Mouse (Mus musculus) forebrain, embryonic 15.5 days (tissue): ENCODE measurements around the gene Zfp846. TPM values are rescaled to one million over a fixed set of nuclear protein-coding genes. Genes with fewer than 3 reads are reported as not detected.
"Not testable (repeated sequence)": the region's sequence is repeated elsewhere in the genome, so short reads cannot be mapped to it uniquely, and the experiment has no call there.

ENCODE experiments used
- ATAC-seq: fragments of 200-750 bp; cut with Nextera tagmentation; replicated peaks from 2 replicates; pipeline ENCODE4 v1.8.0; 2017; ENCODE audit warnings: mild to moderate bottlenecking, moderate TSS enrichment, moderate library complexity
- H3K27ac ChIP-seq: fragments of 300-500 bp; sonication (generic); replicated peaks from 2 replicates; pipeline ENCODE4 v1.5.1; 2015; ENCODE audit warnings: mild to moderate bottlenecking, inconsistent platforms
- H3K27me3 ChIP-seq: fragments of 300-500 bp; sonication (generic); 2 replicates; pipeline ENCODE4 v1.6.1; 2015; ENCODE audit warnings: inconsistent platforms
- H3K36me3 ChIP-seq: fragments of 300-500 bp; sonication (generic); 2 replicates; pipeline ENCODE4 v1.6.1; 2015; ENCODE audit warnings: mild to moderate bottlenecking, inconsistent platforms
- H3K4me1 ChIP-seq: fragments of 300-500 bp; sonication (generic); 2 replicates; pipeline ENCODE4 v1.6.1; 2015; ENCODE audit warnings: inconsistent platforms
- H3K4me2 ChIP-seq: fragments of 300-500 bp; sonication (generic); replicated peaks from 2 replicates; pipeline ENCODE4 v1.6.1; 2015; ENCODE audit warnings: mild to moderate bottlenecking, inconsistent platforms
- H3K4me3 ChIP-seq: fragments of 300-500 bp; sonication (generic); 2 replicates; pipeline ENCODE4 v1.5.1; 2015; ENCODE audit warnings: mild to moderate bottlenecking, inconsistent platforms
- H3K9ac ChIP-seq: fragments of 300-500 bp; sonication (generic); replicated peaks from 2 replicates; pipeline ENCODE4 v1.6.1; 2015; ENCODE audit warnings: mild to moderate bottlenecking, inconsistent platforms
- H3K9me3 ChIP-seq: fragments of 300-500 bp; sonication (generic); 2 replicates; pipeline ENCODE4 v1.6.1; 2016; ENCODE audit warnings: inconsistent platforms
- WGBS: fragments of 180-500 bp; shearing (Covaris S2); methylation state at CpG from one replicate; pipeline ENCODE4 v1.1.7; 2015; ENCODE audit warnings: mixed read lengths; 5-methylcytosine and 5-hydroxymethylcytosine counted together
- polyA plus RNA-seq: library from polyadenylated mRNA; unstranded; fragments of >200 nt; fragmentation: Nextera tagmentation; extraction: Ambion mirVana; gene quantifications from 2 replicates; pipeline ENCODE4 v1.2.1, GENCODE M21; 2015

Gene Zfp846
- 46.7 and 47.4 TPM in 2 replicates for polyA plus RNA-seq

DNA sequence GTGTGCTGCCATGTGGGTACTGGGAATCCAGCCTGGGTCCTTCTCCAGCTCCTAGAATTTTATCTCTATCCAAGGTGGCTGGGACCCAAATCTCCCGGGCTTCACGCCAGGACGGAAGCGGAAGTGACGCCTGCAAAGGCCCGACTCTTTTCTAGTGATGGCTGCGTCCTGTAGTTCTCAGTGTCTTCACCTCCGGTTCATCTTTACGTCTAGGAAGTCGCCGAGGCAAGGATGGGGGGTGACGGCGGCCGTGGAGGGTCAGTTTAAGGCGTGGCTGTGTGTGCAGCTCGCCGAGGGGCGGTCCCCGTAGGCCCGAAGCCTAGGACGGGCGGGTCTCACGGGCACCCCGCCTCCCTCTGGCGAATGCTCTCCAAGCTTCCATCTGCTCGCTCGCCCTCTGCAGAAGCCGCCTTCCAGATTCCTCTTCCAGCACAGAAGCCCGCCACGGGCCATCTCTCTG, at the start of gene Zfp846:
Zfp846 (plus strand) TSS at position 117 of the 460 bp plus-strand sequence.
- H3K27ac ChIP-seq, result peak within 1 kb of the TSS; percentile 96
- peak within 1 kb of the TSS; percentile 87 for H3K4me3 ChIP-seq
- peaks cover 15% of the 10 kb centered on the region for H3K4me1 ChIP-seq
- H3K4me2 ChIP-seq, result peak within 1 kb of the TSS; percentile 63
- H3K9me3 ChIP-seq, result no peaks in the 10 kb centered on the region
- peak; percentile 99 for ATAC-seq
- H3K27me3 ChIP-seq, result peaks cover 13% of the 10 kb centered on the region
- peak within 1 kb of the TSS; percentile 88 for H3K9ac ChIP-seq
- WGBS, result 0% methylated on average over 30 of the region's 30 CpGs
- peaks cover 4% of the 10 kb centered on the region; the same call in 1 of the 2 replicates for H3K36me3 ChIP-seq

- H3K9me3 ChIP-seq, result no peaks in the 10 kb centered on the region
- H3K4me2 ChIP-seq, result no peak overlapping the region
- no peak overlapping the region for H3K27ac ChIP-seq
- no peaks in the 10 kb centered on the region for H3K36me3 ChIP-seq
- no peak overlapping the region for H3K4me3 ChIP-seq
- ATAC-seq, result no peak
- H3K27me3 ChIP-seq, result peaks cover 4% of the 10 kb centered on the region
- no peaks in the 10 kb centered on the region for H3K4me1 ChIP-seq
- WGBS, result 73% methylated on average over 8 of the region's 8 CpGs
- no peak overlapping the region for H3K9ac ChIP-seq
Observed at GRCm38 (mm10) chr9:20534326-20534926, 46.7 kb upstream of the Zfp846 start.

DNA sequence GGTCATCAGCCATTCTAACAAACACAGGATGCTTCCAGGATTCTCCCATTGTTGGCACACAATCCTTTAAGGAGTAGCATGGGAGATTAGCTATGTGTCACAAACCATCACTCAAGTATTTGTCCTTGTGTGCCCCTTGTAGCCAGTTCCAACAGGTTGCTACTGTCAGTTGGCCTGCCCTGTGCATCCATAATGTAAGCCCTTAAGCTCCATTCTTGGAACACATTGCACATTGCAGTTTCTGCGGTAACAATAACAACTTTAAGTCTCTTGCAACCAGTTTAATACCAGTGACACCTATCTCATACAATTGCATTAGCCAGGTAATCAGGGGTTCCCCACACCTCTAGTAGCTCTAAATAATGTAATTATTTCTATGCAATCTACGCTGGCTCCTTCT, 44.5 kb upstream of the Zfp846 start:
- Histone ChIP-seq H3K4me3 (no peak overlapping the region), H3K9ac (no peak overlapping the region), H3K27ac (no peak overlapping the region), H3K27me3 (peaks cover 7% of the 10 kb centered on the region), H3K9me3 (no peaks in the 10 kb centered on the region), H3K4me1 (no peaks in the 10 kb centered on the region), H3K36me3 (no peaks in the 10 kb centered on the region), H3K4me2 (no peak overlapping the region)
- ATAC-seq, result no peak
- 86% methylated on average over 2 of the region's 2 CpGs for WGBS

- H3K4me1 ChIP-seq, result peaks cover 8% of the 10 kb centered on the region
- H3K9me3 ChIP-seq, result no peaks in the 10 kb centered on the region
- peak overlapping the region; percentile 74; the same call in 1 of the 2 replicates for H3K27ac ChIP-seq
- H3K36me3 ChIP-seq, result no peaks in the 10 kb centered on the region
- H3K27me3 ChIP-seq, result 0 out of 2 replicates have a peak, but pooled peaks cover 6% of the 10 kb centered on the region
- 0 out of 2 replicates have a peak overlapping the region, but pooled peaks have one; percentile 50 for H3K4me2 ChIP-seq
- no peak for ATAC-seq
- no peak overlapping the region for H3K4me3 ChIP-seq
- no peak overlapping the region for H3K9ac ChIP-seq
- 31% methylated on average over 6 of the region's 6 CpGs for WGBS
Observed at GRCm38 (mm10) chr9:20543496-20543895, 37.6 kb upstream of the Zfp846 start.

DNA sequence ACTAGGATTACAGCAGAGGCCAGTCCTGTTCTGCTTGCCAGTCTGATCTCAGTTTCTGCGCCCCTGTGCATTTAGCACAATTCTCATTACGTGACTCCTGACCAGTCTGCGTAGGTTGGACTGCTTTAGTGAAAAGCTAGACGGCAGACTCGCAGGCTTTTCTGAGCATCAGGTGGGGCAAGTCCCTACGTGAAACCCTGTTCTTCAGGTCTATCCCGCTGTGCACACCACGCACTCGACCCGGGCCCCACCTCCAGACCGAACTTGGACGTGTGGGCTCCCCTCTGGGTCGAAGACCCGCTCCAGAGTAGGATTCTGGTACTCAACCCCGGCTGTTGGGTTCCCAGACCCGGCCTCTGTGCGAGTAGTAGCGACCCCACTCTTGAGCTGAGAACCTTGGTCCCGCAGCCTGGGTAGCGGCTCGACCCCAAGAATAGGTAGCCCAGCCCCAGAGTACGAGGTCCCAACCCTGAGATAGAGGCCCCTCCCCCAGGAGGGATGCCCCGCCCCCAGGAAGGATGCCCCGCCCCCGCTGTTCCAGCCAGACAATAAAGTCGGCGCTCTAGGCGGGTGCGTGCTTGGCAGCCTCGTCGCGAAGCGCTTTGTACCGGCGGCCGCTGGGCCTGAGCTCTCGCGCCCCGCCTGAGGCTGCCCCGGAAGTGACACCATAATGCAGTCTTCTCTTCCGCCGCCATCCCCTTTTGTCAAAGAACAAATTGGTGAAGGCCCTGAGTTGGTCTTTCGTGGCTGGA, 36.8 kb upstream of the Zfp846 start:
- Histone ChIP-seq H3K9me3 (no peaks in the 10 kb centered on the region), H3K4me2 (peak overlapping the region; percentile 50), H3K27me3 (0 out of 2 replicates have a peak, but pooled peaks cover 6% of the 10 kb centered on the region), H3K9ac (peak overlapping the region; percentile 40; the same call in 1 of the 2 replicates), H3K4me1 (peaks cover 8% of the 10 kb centered on the region), H3K4me3 (peak overlapping the region; percentile 40), H3K27ac (peak overlapping the region; percentile 74), H3K36me3 (no peaks in the 10 kb centered on the region)
- 2% methylated on average over 43 of the region's 43 CpGs for WGBS
- peak; percentile 97 for ATAC-seq

DNA sequence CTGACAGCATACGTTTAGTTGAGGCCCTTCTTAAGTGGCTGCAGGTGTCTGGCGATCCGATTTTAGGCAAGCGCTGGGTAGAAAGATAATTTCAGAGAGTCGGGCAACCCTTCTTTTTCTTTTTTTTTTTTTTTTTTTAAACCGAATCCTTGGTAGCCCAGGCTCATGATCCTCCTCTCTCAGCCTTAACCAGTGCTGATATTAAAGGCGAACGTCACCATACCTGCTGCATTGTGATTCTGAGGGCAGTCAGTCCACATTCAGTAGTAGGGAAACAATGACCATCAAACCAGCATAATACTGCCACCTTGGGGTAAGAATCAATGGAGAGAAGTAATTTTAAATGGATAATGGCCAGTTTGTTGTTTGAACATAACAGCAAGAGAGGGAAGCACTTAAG, 35.9 kb upstream of the Zfp846 start:
- WGBS, result 25% methylated on average over 8 of the region's 8 CpGs
- ATAC-seq, result no peak

DNA sequence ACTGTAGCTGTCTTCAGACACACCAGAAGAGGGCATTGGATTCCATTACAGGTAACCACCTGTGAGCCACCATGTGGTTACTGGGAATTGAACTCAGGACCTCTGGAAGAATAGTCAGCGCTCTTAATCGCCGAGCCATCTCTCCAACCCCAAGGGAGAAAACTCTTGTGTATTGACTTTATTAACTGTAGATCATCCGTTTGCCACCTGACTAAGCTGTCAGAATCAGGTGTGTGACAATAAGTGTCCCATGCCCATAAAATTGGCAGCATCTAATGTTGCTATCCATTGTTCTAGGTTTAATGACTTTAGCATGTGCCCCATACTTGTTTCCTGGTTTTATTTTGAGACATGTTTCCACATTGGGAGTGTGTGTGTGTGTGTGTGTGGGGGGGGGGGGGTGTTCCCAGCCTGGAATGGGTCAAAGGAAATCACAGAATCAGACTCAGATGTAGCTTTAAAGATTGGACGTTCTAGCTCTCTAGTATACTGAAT, 29.3 kb upstream of the Zfp846 start:
- H3K9me3 ChIP-seq, result no peaks in the 10 kb centered on the region
- H3K27me3 ChIP-seq, result 0 out of 2 replicates have a peak, but pooled peaks cover 4% of the 10 kb centered on the region
- no peaks in the 10 kb centered on the region for H3K36me3 ChIP-seq
- 58% methylated on average over 5 of the region's 5 CpGs for WGBS
- H3K4me3 ChIP-seq, result no peak overlapping the region
- no peak overlapping the region for H3K4me2 ChIP-seq
- no peak overlapping the region for H3K27ac ChIP-seq
- ATAC-seq, result no peak
- no peak overlapping the region for H3K9ac ChIP-seq
- no peaks in the 10 kb centered on the region for H3K4me1 ChIP-seq

More for the DNA sequence above, 35.9 kb upstream of the Zfp846 start:
- Histone ChIP-seq H3K4me3 (peak overlapping the region; percentile 40), H3K4me2 (peak overlapping the region; percentile 50), H3K27ac (peak overlapping the region; percentile 74), H3K4me1 (peaks cover 8% of the 10 kb centered on the region), H3K9me3 (no peaks in the 10 kb centered on the region), H3K36me3 (no peaks in the 10 kb centered on the region), H3K9ac (peak overlapping the region; percentile 40; the same call in 1 of the 2 replicates), H3K27me3 (0 out of 2 replicates have a peak, but pooled peaks cover 6% of the 10 kb centered on the region)

DNA sequence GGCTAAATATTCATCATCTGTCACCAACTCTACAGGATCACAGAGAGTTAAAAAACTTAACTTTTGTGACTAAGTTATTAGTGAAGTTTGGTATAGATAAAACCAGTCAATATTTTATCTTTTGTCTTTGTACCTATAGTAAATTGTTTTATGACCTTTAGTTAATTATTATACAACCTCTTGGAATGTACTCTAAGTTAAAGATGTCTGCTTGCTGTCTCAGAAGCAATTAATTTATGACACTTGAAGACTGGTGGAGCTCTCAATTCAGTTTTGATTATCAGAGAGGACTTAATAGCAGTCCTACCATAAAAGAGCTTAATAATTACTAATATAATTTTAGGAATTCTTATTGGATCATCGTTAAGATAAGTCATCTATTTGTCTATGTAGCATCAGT, 28.4 kb upstream of the Zfp846 start:
- 83% methylated on average over 1 of the region's 1 CpGs for WGBS
- no peak for ATAC-seq

DNA sequence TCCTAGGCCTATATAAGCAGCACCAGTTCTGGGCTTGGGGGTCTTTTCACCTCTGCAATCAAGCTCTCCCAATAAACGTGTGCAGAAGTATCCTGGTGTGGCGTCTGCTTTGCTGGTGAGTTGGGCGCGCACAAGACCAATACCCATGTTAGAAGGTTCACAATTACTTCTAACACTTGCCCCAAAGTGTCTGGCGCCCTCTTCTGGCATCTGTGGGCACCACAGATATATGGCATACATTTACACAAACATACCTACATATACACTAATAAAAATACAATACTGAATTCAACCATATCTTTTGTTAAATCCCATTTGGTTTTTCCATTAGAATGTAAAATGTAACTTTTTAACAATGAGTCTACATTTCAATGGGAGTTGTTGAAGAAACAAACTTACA, 18.9 kb upstream of the Zfp846 start:
- H3K4me1 ChIP-seq, result no peaks in the 10 kb centered on the region
- H3K9me3 ChIP-seq, result no peaks in the 10 kb centered on the region
- no peak overlapping the region for H3K9ac ChIP-seq
- no peak overlapping the region for H3K4me2 ChIP-seq
- H3K27ac ChIP-seq, result no peak overlapping the region
- no peaks in the 10 kb centered on the region for H3K36me3 ChIP-seq
- no peak overlapping the region for H3K4me3 ChIP-seq
- WGBS, result 84% methylated on average over 5 of the region's 5 CpGs
- no peaks in the 10 kb centered on the region for H3K27me3 ChIP-seq
- no peak for ATAC-seq

More for the DNA sequence above, 28.4 kb upstream of the Zfp846 start:
- Histone ChIP-seq H3K4me3 (no peak overlapping the region), H3K4me2 (no peak overlapping the region), H3K27ac (no peak overlapping the region), H3K36me3 (no peaks in the 10 kb centered on the region), H3K27me3 (0 out of 2 replicates have a peak, but pooled peaks cover 3% of the 10 kb centered on the region), H3K4me1 (no peaks in the 10 kb centered on the region), H3K9me3 (no peaks in the 10 kb centered on the region), H3K9ac (no peak overlapping the region)

DNA sequence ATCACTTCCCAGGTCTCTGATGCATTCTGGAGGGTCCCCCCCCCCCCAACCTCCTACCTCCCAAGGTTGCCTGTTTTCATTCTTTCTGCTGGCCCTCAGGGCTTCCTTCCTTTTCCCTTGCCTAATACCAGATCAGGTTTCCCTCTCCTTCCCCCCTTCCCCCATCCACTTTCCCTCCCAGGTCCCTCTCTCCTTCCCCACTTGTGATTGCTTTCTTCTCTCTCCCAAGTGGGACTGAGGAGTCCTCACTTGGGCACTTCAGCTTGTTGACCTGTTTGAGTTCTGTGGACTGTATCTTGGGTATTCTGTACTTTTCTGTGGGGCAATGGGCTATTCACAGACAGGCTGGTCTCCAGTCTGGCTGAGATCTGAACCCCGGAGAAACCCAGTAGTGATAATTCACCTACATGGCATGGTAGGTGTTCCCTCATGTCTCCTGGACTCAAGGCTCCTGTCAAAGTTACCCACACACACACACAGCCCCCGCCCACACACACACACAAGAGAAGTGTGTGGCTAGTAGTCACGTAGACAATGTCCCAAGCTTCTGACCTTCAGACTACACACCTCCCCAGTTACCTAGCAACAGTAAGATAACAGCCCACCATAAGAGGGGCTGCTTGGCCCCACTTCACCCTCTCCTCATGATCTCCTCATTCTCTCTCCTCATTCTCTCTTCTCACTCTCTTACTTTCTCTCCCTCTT, 15.6 kb upstream of the Zfp846 start:
- not testable (repeated sequence) for H3K4me3 ChIP-seq, H3K27me3 ChIP-seq, ATAC-seq, H3K4me1 ChIP-seq, H3K36me3 ChIP-seq, H3K9me3 ChIP-seq, H3K27ac ChIP-seq, H3K9ac ChIP-seq, H3K4me2 ChIP-seq
- 68% methylated on average over 3 of the region's 3 CpGs for WGBS

DNA sequence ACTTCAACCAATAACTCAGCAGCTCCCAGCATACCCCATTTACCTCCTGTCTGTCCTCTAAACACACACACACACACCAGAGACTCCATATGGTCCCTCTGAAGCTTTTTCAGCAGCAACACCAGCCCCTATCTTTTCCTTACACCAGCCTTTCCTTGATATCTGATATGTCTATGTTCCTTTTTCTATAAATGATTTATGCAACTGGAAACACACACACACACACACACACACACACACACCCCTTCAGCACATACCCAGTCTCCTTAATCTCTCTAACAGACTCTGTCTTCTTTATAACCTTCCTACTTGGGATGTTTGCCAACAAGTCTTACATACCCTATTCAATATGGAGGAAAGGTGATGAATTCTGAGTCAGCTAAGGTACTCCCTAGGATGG, 10.0 kb upstream of the Zfp846 start:
- Histone ChIP-seq H3K27ac (no peak overlapping the region), H3K9ac (no peak overlapping the region), H3K9me3 (no peaks in the 10 kb centered on the region), H3K36me3 (no peaks in the 10 kb centered on the region), H3K4me2 (no peak overlapping the region), H3K4me1 (no peaks in the 10 kb centered on the region), H3K27me3 (no peaks in the 10 kb centered on the region; the same call in 1 of the 2 replicates), H3K4me3 (no peak overlapping the region)
- ATAC-seq, result no peak

GRCm38 (mm10) chr9:20576591-20576990, 4.5 kb upstream of the Zfp846 start:
- WGBS, result 78% methylated on average over 2 of the region's 2 CpGs
- no peak overlapping the region for H3K4me2 ChIP-seq
- no peak for ATAC-seq
- no peak overlapping the region for H3K27ac ChIP-seq
- H3K9me3 ChIP-seq, result no peaks in the 10 kb centered on the region
- H3K36me3 ChIP-seq, result no peaks in the 10 kb centered on the region
- no peak overlapping the region for H3K9ac ChIP-seq
- no peaks in the 10 kb centered on the region for H3K4me1 ChIP-seq
- no peak overlapping the region for H3K4me3 ChIP-seq
- peaks cover 13% of the 10 kb centered on the region for H3K27me3 ChIP-seq
